Mouse (Mus musculus) forebrain, embryonic 10.5 days (tissue): ENCODE measurements around the gene Anln. TPM values are rescaled to one million over a fixed set of nuclear protein-coding genes. Genes with fewer than 3 reads are reported as not detected.

Source experiments
- DNase-seq: peaks from one replicate; pipeline ENCODE4 v3.0.0-alpha.2; 2017; ENCODE audit warnings: low spot score; ENCODE audit errors: extremely low spot score
- H3K27ac ChIP-seq: fragments of 300-500 bp; sonication (generic); 2 replicates; pipeline ENCODE4 v1.5.1; 2016; ENCODE audit warnings: mild to moderate bottlenecking
- H3K27me3 ChIP-seq: fragments of 300-500 bp; sonication (generic); 2 replicates; pipeline ENCODE4 v1.6.1; 2016; ENCODE audit warnings: mild to moderate bottlenecking; ENCODE audit not compliant: poor library complexity, severe bottlenecking
- H3K36me3 ChIP-seq: fragments of 300-500 bp; sonication (generic); replicated peaks from 2 replicates; pipeline ENCODE4 v1.6.1; 2016; ENCODE audit warnings: mild to moderate bottlenecking, moderate library complexity
- H3K4me1 ChIP-seq: fragments of 300-500 bp; sonication (generic); 2 replicates; pipeline ENCODE4 v1.6.1; 2016
- H3K4me3 ChIP-seq: fragments of 300-500 bp; sonication (generic); 2 replicates; pipeline ENCODE4 v1.5.1; 2016; ENCODE audit warnings: mild to moderate bottlenecking, moderate library complexity
- H3K9me3 ChIP-seq: fragments of 300-500 bp; sonication (generic); 2 replicates; pipeline ENCODE4 v1.6.1; 2016; ENCODE audit warnings: mild to moderate bottlenecking, moderate library complexity
- WGBS: fragments of 180-500 bp; shearing (Covaris S2); methylation state at CpG from one replicate; pipeline ENCODE4 v1.1.7; 2016; 5-methylcytosine and 5-hydroxymethylcytosine counted together
- polyA plus RNA-seq: library from polyadenylated mRNA; unstranded; fragments of >200 nt; fragmentation: Nextera tagmentation; extraction: Ambion mirVana; gene quantifications from 2 replicates; pipeline ENCODE4 v1.2.1, GENCODE M21; 2016

Anln gene
- polyA plus RNA-seq, 1 experiment from 2014 or later, result 39.2 TPM

DNA sequence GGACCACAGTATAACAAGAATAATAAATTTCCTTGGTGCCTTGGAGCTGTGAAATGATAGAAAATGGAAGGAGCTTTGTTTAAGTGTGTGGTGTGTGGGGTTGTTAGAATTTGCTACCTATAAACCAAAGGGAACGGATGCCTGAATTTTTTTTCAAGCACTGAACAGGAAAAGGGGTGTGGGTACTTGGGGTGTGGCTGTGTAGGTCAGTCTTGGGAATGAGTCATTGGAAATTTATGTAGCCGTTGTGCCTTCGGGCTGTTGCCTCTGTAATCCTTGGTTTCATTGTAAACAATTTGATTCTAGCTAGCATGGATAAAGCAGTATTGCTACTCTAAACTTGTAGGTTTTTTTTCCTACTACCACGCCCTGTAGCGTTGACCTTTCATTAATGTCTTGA lies 1.4 kb upstream of the Anln start:
- Histone ChIP-seq H3K4me1 (peaks cover 27% of the 10 kb centered on the region), H3K4me3 (no peak overlapping the region), H3K36me3 (peaks cover 7% of the 10 kb centered on the region), H3K27me3 (no peaks in the 10 kb centered on the region), H3K9me3 (no peaks in the 10 kb centered on the region), H3K27ac (no peak overlapping the region)
- WGBS, result 91% methylated on average over 5 of the region's 5 CpGs
- DNase-seq, result no peak

DNA sequence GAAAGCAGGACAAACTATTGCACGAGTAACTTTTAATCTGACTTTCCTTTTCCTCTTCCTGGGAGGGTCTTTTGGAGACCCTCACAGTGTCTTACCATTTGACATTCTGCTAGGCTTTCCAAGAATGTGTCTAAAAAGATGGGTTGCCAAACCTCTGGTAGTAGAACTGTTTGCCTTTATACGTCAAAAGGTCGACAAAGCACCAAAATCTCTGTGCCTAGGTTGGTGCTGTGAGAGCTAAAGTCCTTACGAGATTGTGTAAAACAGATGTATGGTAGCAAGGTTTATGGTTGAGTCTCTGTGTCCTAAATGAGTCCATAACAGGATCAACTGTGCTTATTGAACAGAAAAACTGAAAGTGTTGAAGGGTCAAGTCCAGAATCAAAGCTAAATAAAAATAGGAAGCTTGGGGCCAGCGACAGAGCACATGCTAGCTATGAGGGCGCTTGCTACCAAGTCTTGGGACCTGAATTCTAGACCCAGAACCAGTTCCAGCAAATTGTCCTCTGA lies 803 bp upstream of the Anln start:
- peak overlapping the region; percentile 94 for H3K27ac ChIP-seq
- peaks cover 13% of the 10 kb centered on the region for H3K36me3 ChIP-seq
- no peak for DNase-seq
- peak overlapping the region; percentile 66 for H3K4me3 ChIP-seq
- WGBS, result 68% methylated on average over 6 of the region's 6 CpGs
- no peaks in the 10 kb centered on the region for H3K9me3 ChIP-seq
- peaks cover 27% of the 10 kb centered on the region for H3K4me1 ChIP-seq
- H3K27me3 ChIP-seq, result no peaks in the 10 kb centered on the region

DNA sequence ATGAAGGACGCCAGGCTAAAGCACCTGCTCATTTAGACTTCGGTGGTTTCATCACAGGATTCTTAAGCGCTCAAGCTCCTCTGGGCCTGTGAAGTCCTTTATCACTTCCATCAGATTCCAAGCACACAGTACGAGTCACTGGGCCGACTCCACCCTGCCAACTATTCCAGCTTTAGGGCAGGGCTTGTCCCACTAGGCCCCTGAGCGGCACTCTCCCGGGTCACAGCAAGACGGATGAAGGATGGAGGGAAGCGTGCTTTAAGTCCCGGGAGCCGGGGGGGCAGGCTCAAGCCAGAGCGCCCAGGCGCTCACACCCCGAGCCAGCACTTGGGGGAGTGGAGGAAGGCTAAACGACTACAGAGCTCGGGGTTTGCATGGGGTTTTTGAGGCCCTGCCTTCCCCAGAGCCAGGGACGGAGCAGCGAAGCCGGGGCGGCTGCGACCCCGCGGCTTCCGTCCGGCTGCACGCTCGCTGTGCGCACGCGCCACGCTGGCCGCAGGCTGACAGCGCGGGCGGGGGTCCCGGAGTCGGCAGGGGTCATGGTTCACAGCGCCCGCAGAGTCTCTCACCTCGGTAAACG lies 497 bp downstream of the Anln start:
- Histone ChIP-seq H3K9me3 (no peaks in the 10 kb centered on the region), H3K4me1 (peaks cover 27% of the 10 kb centered on the region), H3K27me3 (no peaks in the 10 kb centered on the region), H3K36me3 (peaks cover 22% of the 10 kb centered on the region), H3K27ac (peak overlapping the region; percentile 94), H3K4me3 (peak overlapping the region; percentile 66)
- WGBS, result under 1% methylated on average over 41 of the region's 41 CpGs
- DNase-seq, result no peak

DNA sequence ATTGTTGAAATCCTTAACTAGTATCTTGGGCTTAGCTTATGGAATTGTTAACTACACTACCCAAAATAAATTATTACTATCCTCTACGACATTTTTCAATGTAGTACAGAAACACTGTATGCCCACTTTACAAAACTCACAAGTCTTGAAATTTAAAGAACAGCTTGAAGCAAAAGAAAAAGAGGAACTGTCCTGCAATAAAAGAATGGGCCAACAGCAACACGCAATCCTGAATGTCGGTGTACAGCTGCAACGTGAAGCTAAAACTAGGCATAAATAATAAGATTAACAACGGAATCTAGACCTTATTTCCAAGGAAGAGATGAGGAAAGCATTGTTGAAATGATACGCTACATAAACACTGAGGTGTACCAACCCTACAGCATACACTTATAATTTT lies 1.1 kb downstream of the Anln start:
- peak overlapping the region; percentile 94 for H3K27ac ChIP-seq
- WGBS, result 26% methylated on average over 6 of the region's 6 CpGs
- no peaks in the 10 kb centered on the region for H3K27me3 ChIP-seq
- no peaks in the 10 kb centered on the region for H3K9me3 ChIP-seq
- H3K36me3 ChIP-seq, result peaks cover 28% of the 10 kb centered on the region
- no peak for DNase-seq
- H3K4me3 ChIP-seq, result peak overlapping the region; percentile 66
- peaks cover 27% of the 10 kb centered on the region for H3K4me1 ChIP-seq

DNA sequence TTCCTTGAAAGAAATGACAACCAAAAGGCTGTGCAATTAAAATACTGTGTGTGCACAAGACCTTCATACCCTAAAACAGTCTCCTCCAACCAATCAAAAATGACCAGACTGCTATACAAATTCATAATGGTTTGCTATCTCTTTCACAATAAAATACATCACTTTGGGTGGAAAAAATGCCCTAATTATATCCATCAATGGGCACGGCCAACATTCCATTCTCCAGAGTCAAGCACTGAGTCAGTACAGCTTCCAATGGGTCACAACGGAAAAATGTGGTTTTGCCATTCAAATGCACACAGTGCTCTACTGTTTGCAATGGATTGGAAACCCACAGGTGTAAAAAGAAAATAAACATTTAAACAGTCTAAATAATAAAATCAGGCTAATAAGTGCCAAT lies 3.1 kb downstream of the Anln start:
- H3K4me1 ChIP-seq, result peaks cover 27% of the 10 kb centered on the region
- no peak overlapping the region for H3K4me3 ChIP-seq
- no peaks in the 10 kb centered on the region for H3K27me3 ChIP-seq
- no peak for DNase-seq
- 87% methylated on average over 2 of the region's 2 CpGs for WGBS
- no peak overlapping the region for H3K27ac ChIP-seq
- H3K36me3 ChIP-seq, result peaks cover 48% of the 10 kb centered on the region
- H3K9me3 ChIP-seq, result no peaks in the 10 kb centered on the region

DNA sequence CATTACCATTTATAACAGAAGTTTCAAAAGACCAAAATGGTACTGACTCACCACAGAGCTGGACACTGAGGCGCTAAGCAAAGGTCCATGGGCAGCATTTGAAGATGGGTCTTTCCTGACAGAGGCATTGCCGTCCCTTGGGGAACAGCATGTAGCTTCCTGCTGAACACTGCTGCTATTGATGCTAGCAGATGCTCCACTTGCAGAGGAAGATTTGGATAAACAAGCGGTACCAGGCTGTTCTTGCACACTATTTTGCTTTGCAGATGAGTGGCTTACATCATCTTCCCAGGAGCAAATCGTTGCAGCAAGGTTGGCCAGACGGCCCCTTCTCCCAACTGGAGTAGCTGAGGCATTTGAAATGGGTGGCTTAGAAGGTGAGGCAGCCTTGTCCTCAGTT lies 12.9 kb downstream of the Anln start:
- DNase-seq, result no peak
- Histone ChIP-seq H3K36me3 (peaks cover 95% of the 10 kb centered on the region), H3K4me3 (no peak overlapping the region), H3K4me1 (no peaks in the 10 kb centered on the region), H3K27me3 (no peaks in the 10 kb centered on the region), H3K27ac (no peak overlapping the region), H3K9me3 (peaks cover 4% of the 10 kb centered on the region; the same call in 1 of the 2 replicates)
- WGBS, result 88% methylated on average over 5 of the region's 5 CpGs

DNA sequence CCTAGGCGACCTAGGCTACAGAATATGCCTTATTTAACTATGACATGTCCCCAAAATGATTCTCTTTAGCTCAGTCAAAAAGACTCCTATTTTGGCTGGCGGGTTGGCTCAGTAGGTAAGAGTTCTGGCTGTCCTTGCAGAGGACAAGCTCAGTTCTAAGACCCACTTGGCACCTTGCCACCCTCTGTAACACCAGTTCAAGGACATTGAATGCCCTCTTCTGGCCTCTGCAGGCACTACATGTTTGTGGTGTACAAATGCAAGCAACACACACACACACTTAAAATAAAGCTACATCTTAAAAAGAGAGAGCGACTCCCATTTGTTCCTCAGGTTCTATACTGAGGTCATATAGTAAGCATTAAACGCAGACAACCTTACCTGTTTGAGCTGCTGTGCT lies 16.2 kb downstream of the Anln start:
- no peak overlapping the region for H3K27ac ChIP-seq
- no peak for DNase-seq
- no peak overlapping the region for H3K4me3 ChIP-seq
- H3K27me3 ChIP-seq, result no peaks in the 10 kb centered on the region
- peaks cover 95% of the 10 kb centered on the region for H3K36me3 ChIP-seq
- no peaks in the 10 kb centered on the region for H3K9me3 ChIP-seq
- WGBS, result 96% methylated on average over 4 of the region's 4 CpGs
- no peaks in the 10 kb centered on the region for H3K4me1 ChIP-seq

DNA sequence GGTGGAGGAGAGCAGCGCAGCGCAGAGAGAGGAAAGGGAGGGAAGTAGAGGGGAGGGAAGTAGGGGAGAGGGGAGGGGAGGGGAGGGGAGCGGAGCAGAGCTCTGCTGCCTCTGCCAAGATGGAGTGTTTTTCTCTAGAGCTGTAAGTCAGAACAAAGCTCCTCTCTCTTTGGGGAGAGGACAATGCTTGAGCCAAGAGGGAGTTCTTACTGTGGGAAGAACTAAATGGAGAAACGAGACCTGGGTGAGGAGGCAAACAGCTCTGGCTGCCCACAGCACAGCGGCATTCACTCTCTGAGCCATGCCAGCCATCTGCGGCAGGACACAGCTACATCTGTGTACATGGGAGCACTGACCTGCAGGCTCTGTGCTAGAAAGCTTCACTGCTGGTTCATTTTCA lies 21.0 kb downstream of the Anln start:
- 81% methylated on average over 5 of the region's 6 CpGs for WGBS
- Histone ChIP-seq H3K27ac (no peak overlapping the region), H3K4me3 (no peak overlapping the region), H3K9me3 (no peaks in the 10 kb centered on the region), H3K36me3 (peaks cover 98% of the 10 kb centered on the region), H3K27me3 (no peaks in the 10 kb centered on the region), H3K4me1 (no peaks in the 10 kb centered on the region)
- DNase-seq, result no peak

- Histone ChIP-seq H3K36me3 (peaks cover 98% of the 10 kb centered on the region), H3K27me3 (no peaks in the 10 kb centered on the region), H3K27ac (no peak overlapping the region), H3K9me3 (no peaks in the 10 kb centered on the region), H3K4me3 (no peak overlapping the region), H3K4me1 (no peaks in the 10 kb centered on the region)
- WGBS, result 97% methylated on average over 10 of the region's 10 CpGs
- no peak for DNase-seq
These were observed 22.4 kb downstream of the Anln start for GRCm38 (mm10) chr9:22366621-22367020.

GRCm38 (mm10) chr9:22366221-22366620 lies 22.8 kb downstream of the Anln start:
- H3K36me3 ChIP-seq, result peaks cover 98% of the 10 kb centered on the region
- no peaks in the 10 kb centered on the region for H3K27me3 ChIP-seq
- no peak for DNase-seq
- no peaks in the 10 kb centered on the region for H3K9me3 ChIP-seq
- H3K27ac ChIP-seq, result no peak overlapping the region
- H3K4me1 ChIP-seq, result no peaks in the 10 kb centered on the region
- H3K4me3 ChIP-seq, result no peak overlapping the region
- 94% methylated on average over 2 of the region's 2 CpGs for WGBS

DNA sequence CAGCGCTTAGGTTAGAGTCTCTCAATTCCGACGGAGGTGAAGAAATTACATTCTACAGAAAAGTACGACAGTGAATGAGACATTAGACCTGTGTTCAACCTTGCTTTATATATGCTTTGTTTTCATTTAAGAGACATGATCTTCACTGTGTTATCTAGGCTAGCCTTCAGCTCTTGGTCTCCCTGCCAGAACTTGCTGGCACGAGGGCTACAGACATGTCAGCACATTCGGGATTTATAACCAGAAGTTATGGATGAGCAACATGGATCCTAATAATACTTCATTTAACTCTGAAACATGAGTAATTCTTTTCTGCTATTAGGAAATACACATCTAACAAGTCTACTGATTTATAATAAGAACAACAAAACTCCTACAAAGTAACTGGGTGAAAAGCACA lies 28.1 kb downstream of the Anln start:
- Histone ChIP-seq H3K27ac (no peak overlapping the region), H3K4me1 (no peaks in the 10 kb centered on the region), H3K27me3 (no peaks in the 10 kb centered on the region), H3K36me3 (peaks cover 100% of the 10 kb centered on the region), H3K4me3 (no peak overlapping the region), H3K9me3 (no peaks in the 10 kb centered on the region)
- no peak for DNase-seq
- WGBS, result 99% methylated on average over 6 of the region's 6 CpGs

DNA sequence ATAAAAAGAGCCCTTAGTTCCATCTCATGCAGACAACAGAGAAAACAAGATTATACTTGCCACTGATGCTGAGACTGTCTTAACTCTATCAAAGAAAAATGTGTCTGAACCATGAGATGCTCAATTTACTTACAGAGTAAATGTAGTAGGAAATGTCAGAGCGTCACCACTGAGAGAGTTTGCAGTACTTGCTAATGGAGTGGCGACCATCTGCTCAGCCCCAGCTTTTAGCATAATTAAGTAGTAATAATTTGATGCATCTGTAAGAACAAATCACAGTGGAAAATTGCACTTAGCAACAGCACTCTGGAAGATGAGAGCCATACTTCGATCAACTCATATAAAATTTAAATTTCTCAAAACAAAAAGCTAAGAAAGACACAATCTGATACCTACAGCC lies 33.1 kb downstream of the Anln start:
- Histone ChIP-seq H3K4me1 (no peaks in the 10 kb centered on the region), H3K27ac (no peak overlapping the region), H3K36me3 (peaks cover 99% of the 10 kb centered on the region), H3K27me3 (no peaks in the 10 kb centered on the region), H3K9me3 (no peaks in the 10 kb centered on the region), H3K4me3 (no peak overlapping the region)
- WGBS, result 96% methylated on average over 3 of the region's 3 CpGs
- DNase-seq, result no peak

DNA sequence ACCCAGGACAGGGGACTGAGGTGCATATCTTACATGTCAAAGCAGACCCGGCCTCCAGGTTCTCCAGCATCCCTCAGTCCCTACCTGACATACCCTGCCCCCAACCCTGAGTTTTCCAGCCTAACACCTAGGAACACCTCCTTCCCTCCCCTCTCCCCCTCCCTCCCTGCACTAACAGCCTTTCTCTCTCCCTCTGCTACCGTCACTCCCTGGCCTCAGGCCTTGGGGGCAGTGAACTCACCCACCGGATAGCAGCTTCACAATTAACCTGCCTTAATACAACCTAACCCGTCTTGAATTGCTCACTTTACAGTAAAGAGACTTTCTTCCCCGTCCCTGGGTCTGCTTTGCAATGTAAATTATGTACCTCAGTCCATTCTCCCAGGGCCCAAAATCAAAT lies 35.1 kb downstream of the Anln start:
- DNase-seq, result no peak
- H3K36me3 ChIP-seq, result peaks cover 95% of the 10 kb centered on the region
- no peak overlapping the region for H3K4me3 ChIP-seq
- H3K27ac ChIP-seq, result no peak overlapping the region
- no peaks in the 10 kb centered on the region for H3K27me3 ChIP-seq
- WGBS, result 68% methylated on average over 5 of the region's 5 CpGs
- H3K9me3 ChIP-seq, result no peaks in the 10 kb centered on the region
- no peaks in the 10 kb centered on the region for H3K4me1 ChIP-seq

GRCm38 (mm10) chr9:22353465-22353864 lies 35.5 kb downstream of the Anln start:
- no peak overlapping the region for H3K27ac ChIP-seq
- DNase-seq, result no peak
- peaks cover 95% of the 10 kb centered on the region for H3K36me3 ChIP-seq
- no peaks in the 10 kb centered on the region for H3K27me3 ChIP-seq
- H3K4me1 ChIP-seq, result no peaks in the 10 kb centered on the region
- 85% methylated on average over 5 of the region's 5 CpGs for WGBS
- no peaks in the 10 kb centered on the region for H3K9me3 ChIP-seq
- H3K4me3 ChIP-seq, result no peak overlapping the region
